Mouse (Mus musculus) intestine, embryonic 16.5 days (tissue): ENCODE data around the gene Arl15. TPM values are rescaled to one million over a fixed set of nuclear protein-coding genes. Genes with fewer than 3 reads are reported as not detected.

Source experiments
- ATAC-seq: fragments of 200-750 bp; cut with Nextera tagmentation; 2 replicates; pipeline ENCODE4 v1.8.0; 2017; ENCODE audit warnings: moderate TSS enrichment, moderate library complexity
- H3K27ac ChIP-seq: fragments of 300-500 bp; sonication (generic); 2 replicates; pipeline ENCODE4 v1.5.1; 2014; ENCODE audit warnings: mild to moderate bottlenecking, low read length
- H3K27me3 ChIP-seq: fragments of 300-500 bp; sonication (generic); replicated peaks from 2 replicates; pipeline ENCODE4 v1.6.1; 2014; ENCODE audit warnings: low read length, control low read depth, mixed read lengths; ENCODE audit not compliant: control insufficient read depth, insufficient read depth
- H3K36me3 ChIP-seq: fragments of 300-500 bp; sonication (generic); 2 replicates; pipeline ENCODE4 v1.6.1; 2014; ENCODE audit warnings: low read length, control low read depth; ENCODE audit not compliant: control insufficient read depth, insufficient read depth
- H3K4me1 ChIP-seq: fragments of 300-500 bp; sonication (generic); 2 replicates; pipeline ENCODE4 v1.6.1; 2014; ENCODE audit warnings: low read length, control low read depth, mixed read lengths; ENCODE audit not compliant: control insufficient read depth, insufficient read depth
- H3K4me2 ChIP-seq: fragments of 300-500 bp; sonication (generic); 2 replicates; pipeline ENCODE4 v1.6.1; 2014; ENCODE audit warnings: low read depth, low read length, control low read depth
- H3K4me3 ChIP-seq: fragments of 300-500 bp; sonication (generic); 2 replicates; pipeline ENCODE4 v1.5.1; 2014; ENCODE audit warnings: mild to moderate bottlenecking, low read length
- H3K9ac ChIP-seq: fragments of 300-500 bp; sonication (generic); 2 replicates; pipeline ENCODE4 v1.6.1; 2014; ENCODE audit warnings: low read depth, low read length
- H3K9me3 ChIP-seq: fragments of 300-500 bp; sonication (generic); 2 replicates; pipeline ENCODE4 v1.6.1; 2016; ENCODE audit warnings: low read length, control low read depth; ENCODE audit not compliant: control insufficient read depth
- WGBS: fragments of 180-500 bp; shearing (Covaris S2); extraction: QIAGEN DNeasy Blood & Tissue Kit; methylation state at CpG from one replicate; pipeline ENCODE4 v1.1.7; 2014; 5-methylcytosine and 5-hydroxymethylcytosine counted together
- polyA plus RNA-seq: library from polyadenylated mRNA; unstranded; fragments of >200 nt; fragmentation: Nextera tagmentation; extraction: Ambion mirVana; gene quantifications from 2 replicates; pipeline ENCODE4 v1.2.1, GENCODE M21; 2015

Arl15 gene
- polyA plus RNA-seq, 1 experiment from 2014 or later = 10.6 TPM

DNA sequence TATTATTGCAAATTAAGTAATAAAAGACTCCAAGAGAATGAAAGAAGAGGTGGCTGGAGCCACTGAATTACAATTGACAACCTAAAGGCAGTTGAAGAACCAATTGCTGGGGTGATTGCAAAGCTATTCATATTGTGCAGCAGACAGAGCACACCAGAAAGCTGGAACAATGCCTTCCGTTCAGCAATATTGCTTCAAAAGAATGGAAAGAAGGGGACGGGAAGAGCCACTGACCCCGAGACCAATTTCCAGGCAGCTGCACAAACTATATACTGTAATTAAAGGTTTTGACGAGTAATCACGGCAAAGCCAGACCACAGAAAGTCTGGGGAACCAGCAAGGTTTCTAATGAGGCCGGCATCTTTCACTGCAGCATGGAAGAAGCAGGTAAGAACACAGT, 181.4 kb downstream of the Arl15 start:
- Histone ChIP-seq H3K36me3 (no peaks in the 10 kb centered on the region), H3K27me3 (no peaks in the 10 kb centered on the region), H3K9me3 (no peaks in the 10 kb centered on the region), H3K4me1 (no peaks in the 10 kb centered on the region), H3K9ac (no peak overlapping the region), H3K4me3 (no peak overlapping the region), H3K4me2 (no peak overlapping the region), H3K27ac (no peak overlapping the region)
- no peak for ATAC-seq
- 73% methylated on average over 6 of the region's 6 CpGs for WGBS

GRCm38 (mm10) chr13:113976936-113977335, 182.6 kb downstream of the Arl15 start:
- H3K4me2 ChIP-seq = no peak overlapping the region
- no peak for ATAC-seq
- H3K27ac ChIP-seq = no peak overlapping the region
- no peak overlapping the region for H3K9ac ChIP-seq
- 89% methylated on average over 4 of the region's 4 CpGs for WGBS
- no peaks in the 10 kb centered on the region for H3K27me3 ChIP-seq
- no peak overlapping the region for H3K4me3 ChIP-seq
- no peaks in the 10 kb centered on the region for H3K4me1 ChIP-seq
- H3K9me3 ChIP-seq = no peaks in the 10 kb centered on the region
- H3K36me3 ChIP-seq = no peaks in the 10 kb centered on the region

- Histone ChIP-seq H3K9ac (no peak overlapping the region), H3K27ac (no peak overlapping the region), H3K27me3 (no peaks in the 10 kb centered on the region), H3K4me1 (no peaks in the 10 kb centered on the region), H3K36me3 (no peaks in the 10 kb centered on the region), H3K4me3 (no peak overlapping the region), H3K4me2 (no peak overlapping the region), H3K9me3 (no peaks in the 10 kb centered on the region)
- no peak for ATAC-seq
- 35% methylated on average over 15 of the region's 15 CpGs for WGBS
Measured at GRCm38 (mm10) chr13:113980739-113981460, 186.6 kb downstream of the Arl15 start.

- Histone ChIP-seq H3K9me3 (no peaks in the 10 kb centered on the region), H3K27me3 (no peaks in the 10 kb centered on the region), H3K9ac (no peak overlapping the region), H3K4me1 (no peaks in the 10 kb centered on the region), H3K36me3 (no peaks in the 10 kb centered on the region), H3K4me3 (no peak overlapping the region), H3K4me2 (no peak overlapping the region), H3K27ac (no peak overlapping the region)
- ATAC-seq = no peak
- 45% methylated on average over 9 of the region's 9 CpGs for WGBS
Measured at GRCm38 (mm10) chr13:113981461-113982000, 187.2 kb downstream of the Arl15 start.

- H3K27ac ChIP-seq = no peak overlapping the region
- no peak overlapping the region for H3K4me3 ChIP-seq
- no peaks in the 10 kb centered on the region for H3K27me3 ChIP-seq
- H3K4me2 ChIP-seq = no peak overlapping the region
- H3K9me3 ChIP-seq = no peaks in the 10 kb centered on the region
- no peak overlapping the region for H3K9ac ChIP-seq
- WGBS = 40% methylated on average over 6 of the region's 6 CpGs
- no peaks in the 10 kb centered on the region for H3K4me1 ChIP-seq
- H3K36me3 ChIP-seq = no peaks in the 10 kb centered on the region
- no peak for ATAC-seq
Measured at GRCm38 (mm10) chr13:113983633-113984032, 189.3 kb downstream of the Arl15 start.

GRCm38 (mm10) chr13:113984491-113984890, 190.2 kb downstream of the Arl15 start:
- Histone ChIP-seq H3K4me3 (no peak overlapping the region), H3K36me3 (no peaks in the 10 kb centered on the region), H3K27ac (no peak overlapping the region), H3K27me3 (no peaks in the 10 kb centered on the region), H3K9ac (no peak overlapping the region), H3K9me3 (no peaks in the 10 kb centered on the region), H3K4me2 (no peak overlapping the region), H3K4me1 (no peaks in the 10 kb centered on the region)
- no peak for ATAC-seq
- 93% methylated on average over 4 of the region's 4 CpGs for WGBS

DNA sequence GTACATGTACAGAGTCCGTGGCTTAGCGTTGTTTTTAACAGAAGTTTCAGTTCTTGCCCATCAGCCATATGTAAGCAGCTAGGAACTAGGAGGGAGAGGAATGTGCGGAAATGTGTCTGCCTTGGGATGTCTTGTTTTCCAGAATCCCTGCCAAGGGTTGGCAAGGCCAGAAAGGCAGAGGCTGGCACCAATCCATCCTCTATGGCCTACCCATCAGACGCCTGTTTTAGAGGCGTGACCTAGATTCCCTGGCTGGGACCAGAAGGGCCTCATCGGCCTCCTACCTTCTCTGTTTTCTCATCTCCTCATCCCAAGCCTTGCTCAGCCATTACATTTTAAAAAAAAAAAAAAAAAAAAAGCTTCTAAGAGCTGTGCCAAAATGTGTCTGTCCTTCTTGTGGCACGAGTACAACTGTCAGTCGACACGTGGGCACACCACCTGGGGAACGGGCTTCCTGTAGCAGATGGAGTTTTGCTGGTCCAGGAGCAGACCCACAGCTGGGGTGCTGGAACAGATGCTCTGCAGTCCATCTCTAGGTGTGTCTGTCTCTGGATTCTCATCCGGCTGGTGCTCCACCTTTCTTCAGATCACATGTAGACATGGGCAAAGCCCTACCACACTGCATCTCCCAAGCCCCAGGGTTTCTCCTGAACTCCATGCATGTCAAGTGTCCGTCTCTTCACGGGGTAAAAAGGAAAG, 192.7 kb downstream of the Arl15 start:
- Histone ChIP-seq H3K4me2 (no peak overlapping the region), H3K27ac (no peak overlapping the region), H3K9me3 (no peaks in the 10 kb centered on the region), H3K4me3 (no peak overlapping the region), H3K9ac (no peak overlapping the region), H3K36me3 (no peaks in the 10 kb centered on the region), H3K27me3 (no peaks in the 10 kb centered on the region), H3K4me1 (no peaks in the 10 kb centered on the region)
- no peak for ATAC-seq
- WGBS = 88% methylated on average over 13 of the region's 13 CpGs

- Histone ChIP-seq H3K9me3 (no peaks in the 10 kb centered on the region), H3K9ac (no peak overlapping the region), H3K4me1 (no peaks in the 10 kb centered on the region), H3K27me3 (no peaks in the 10 kb centered on the region), H3K4me3 (no peak overlapping the region), H3K27ac (no peak overlapping the region), H3K36me3 (no peaks in the 10 kb centered on the region), H3K4me2 (no peak overlapping the region)
- no peak for ATAC-seq
- WGBS = 80% methylated on average over 3 of the region's 3 CpGs
Measured at GRCm38 (mm10) chr13:113990247-113990646, 195.9 kb downstream of the Arl15 start.

GRCm38 (mm10) chr13:113990701-113991100, 196.4 kb downstream of the Arl15 start:
- H3K9me3 ChIP-seq = no peaks in the 10 kb centered on the region
- H3K4me3 ChIP-seq = no peak overlapping the region
- no peaks in the 10 kb centered on the region for H3K27me3 ChIP-seq
- no peak overlapping the region for H3K4me2 ChIP-seq
- no peak overlapping the region for H3K27ac ChIP-seq
- no peak for ATAC-seq
- H3K36me3 ChIP-seq = no peaks in the 10 kb centered on the region
- 81% methylated on average over 10 of the region's 10 CpGs for WGBS
- H3K9ac ChIP-seq = no peak overlapping the region
- H3K4me1 ChIP-seq = no peaks in the 10 kb centered on the region
